Mouse (Mus musculus) forebrain, embryonic 10.5 days (tissue): ENCODE data around the gene Chsy1. TPM values are rescaled to one million over a fixed set of nuclear protein-coding genes. Genes with fewer than 3 reads are reported as not detected.
A peak's percentile ranks its signal among the peaks of the same experiment; 100 is the strongest.

Experiments used
- DNase-seq: peaks from one replicate; pipeline ENCODE4 v3.0.0-alpha.2; 2017; ENCODE audit warnings: low spot score; ENCODE audit errors: extremely low spot score
- H3K27ac ChIP-seq: fragments of 300-500 bp; sonication (generic); 2 replicates; pipeline ENCODE4 v1.5.1; 2016; ENCODE audit warnings: mild to moderate bottlenecking
- H3K27me3 ChIP-seq: fragments of 300-500 bp; sonication (generic); 2 replicates; pipeline ENCODE4 v1.6.1; 2016; ENCODE audit warnings: mild to moderate bottlenecking; ENCODE audit not compliant: poor library complexity, severe bottlenecking
- H3K36me3 ChIP-seq: fragments of 300-500 bp; sonication (generic); replicated peaks from 2 replicates; pipeline ENCODE4 v1.6.1; 2016; ENCODE audit warnings: mild to moderate bottlenecking, moderate library complexity
- H3K4me1 ChIP-seq: fragments of 300-500 bp; sonication (generic); 2 replicates; pipeline ENCODE4 v1.6.1; 2016
- H3K4me3 ChIP-seq: fragments of 300-500 bp; sonication (generic); 2 replicates; pipeline ENCODE4 v1.5.1; 2016; ENCODE audit warnings: mild to moderate bottlenecking, moderate library complexity
- H3K9me3 ChIP-seq: fragments of 300-500 bp; sonication (generic); 2 replicates; pipeline ENCODE4 v1.6.1; 2016; ENCODE audit warnings: mild to moderate bottlenecking, moderate library complexity
- WGBS: fragments of 180-500 bp; shearing (Covaris S2); methylation state at CpG from one replicate; pipeline ENCODE4 v1.1.7; 2016; 5-methylcytosine and 5-hydroxymethylcytosine counted together
- polyA plus RNA-seq: library from polyadenylated mRNA; unstranded; fragments of >200 nt; fragmentation: Nextera tagmentation; extraction: Ambion mirVana; gene quantifications from 2 replicates; pipeline ENCODE4 v1.2.1, GENCODE M21; 2016

Gene Chsy1
- polyA plus RNA-seq, result 13.1 and 13.5 TPM in 2 replicates

- Histone ChIP-seq H3K27ac (peak within 1 kb of the TSS; percentile 97), H3K4me1 (peaks cover 41% of the 10 kb centered on the region), H3K27me3 (peaks cover 21% of the 10 kb centered on the region), H3K4me3 (peak within 1 kb of the TSS; percentile 96), H3K9me3 (no peaks in the 10 kb centered on the region), H3K36me3 (peaks cover 4% of the 10 kb centered on the region)
- 2% methylated on average over 122 of the region's 123 CpGs for WGBS
- peak; percentile 90 for DNase-seq
Observed at GRCm38 (mm10) chr7:66108961-66109854, at the start of gene Chsy1. TSS of gene Chsy1 (plus strand) at chr7:66109515.

GRCm38 (mm10) chr7:66060066-66060956 is 49.0 kb upstream of the Chsy1 start:
- Histone ChIP-seq H3K9me3 (no peaks in the 10 kb centered on the region), H3K36me3 (peaks cover 31% of the 10 kb centered on the region), H3K27ac (peak overlapping the region; percentile 93), H3K4me1 (peaks cover 22% of the 10 kb centered on the region), H3K4me3 (peak overlapping the region; percentile 97), H3K27me3 (0 out of 2 replicates have a peak, but pooled peaks cover 8% of the 10 kb centered on the region)
- peak; percentile 89 for DNase-seq
- WGBS, result under 1% methylated on average over 64 of the region's 64 CpGs

- Histone ChIP-seq H3K36me3 (peaks cover 39% of the 10 kb centered on the region), H3K27ac (peak overlapping the region; percentile 93), H3K4me3 (peak overlapping the region; percentile 97), H3K4me1 (peaks cover 22% of the 10 kb centered on the region), H3K9me3 (no peaks in the 10 kb centered on the region), H3K27me3 (0 out of 2 replicates have a peak, but pooled peaks cover 8% of the 10 kb centered on the region)
- DNase-seq, result no peak
- 3% methylated on average over 14 of the region's 14 CpGs for WGBS
Observed at GRCm38 (mm10) chr7:66061057-66061456, 48.3 kb upstream of the Chsy1 start.

- H3K9me3 ChIP-seq, result no peaks in the 10 kb centered on the region
- H3K4me3 ChIP-seq, result no peak overlapping the region
- no peak overlapping the region for H3K27ac ChIP-seq
- WGBS, result 96% methylated on average over 2 of the region's 2 CpGs
- no peaks in the 10 kb centered on the region for H3K27me3 ChIP-seq
- DNase-seq, result no peak
- peaks cover 62% of the 10 kb centered on the region for H3K36me3 ChIP-seq
- H3K4me1 ChIP-seq, result peaks cover 29% of the 10 kb centered on the region
Observed at GRCm38 (mm10) chr7:66076411-66076810, 32.9 kb upstream of the Chsy1 start.

- no peaks in the 10 kb centered on the region for H3K27me3 ChIP-seq
- WGBS, result under 1% methylated on average over 65 of the region's 65 CpGs
- H3K9me3 ChIP-seq, result no peaks in the 10 kb centered on the region
- peaks cover 62% of the 10 kb centered on the region for H3K36me3 ChIP-seq
- peak within 1 kb of the TSS; percentile 87 for H3K4me3 ChIP-seq
- H3K4me1 ChIP-seq, result peaks cover 31% of the 10 kb centered on the region
- DNase-seq, result peak; percentile 97
- peak within 1 kb of the TSS; percentile 91 for H3K27ac ChIP-seq
Observed at GRCm38 (mm10) chr7:66079364-66080230, 29.7 kb upstream of the Chsy1 start, which contains the start of gene Selenos. TSS of gene Selenos (plus strand) at chr7:66079649.

GRCm38 (mm10) chr7:66080231-66080613 is 29.1 kb upstream of the Chsy1 start:
- peaks cover 31% of the 10 kb centered on the region for H3K4me1 ChIP-seq

GRCm38 (mm10) chr7:66083757-66084156 is 25.6 kb upstream of the Chsy1 start:
- 91% methylated on average over 6 of the region's 6 CpGs for WGBS

More at GRCm38 (mm10) chr7:66080231-66080613, 29.1 kb upstream of the Chsy1 start:
- WGBS, result 58% methylated on average over 5 of the region's 5 CpGs
- Histone ChIP-seq H3K4me3 (peak overlapping the region; percentile 87), H3K9me3 (no peaks in the 10 kb centered on the region), H3K27me3 (no peaks in the 10 kb centered on the region), H3K36me3 (peaks cover 62% of the 10 kb centered on the region), H3K27ac (peak overlapping the region; percentile 91)
- no peak for DNase-seq

GRCm38 (mm10) chr7:66084546-66084945 is 24.8 kb upstream of the Chsy1 start:
- Histone ChIP-seq H3K27ac (no peak overlapping the region), H3K9me3 (no peaks in the 10 kb centered on the region), H3K4me1 (peaks cover 18% of the 10 kb centered on the region), H3K36me3 (peaks cover 85% of the 10 kb centered on the region), H3K27me3 (no peaks in the 10 kb centered on the region), H3K4me3 (no peak overlapping the region)
- DNase-seq, result no peak
- WGBS, result 90% methylated on average over 7 of the region's 7 CpGs

More at GRCm38 (mm10) chr7:66083757-66084156, 25.6 kb upstream of the Chsy1 start:
- Histone ChIP-seq H3K36me3 (peaks cover 77% of the 10 kb centered on the region), H3K4me1 (peaks cover 23% of the 10 kb centered on the region), H3K27ac (no peak overlapping the region), H3K27me3 (no peaks in the 10 kb centered on the region), H3K9me3 (no peaks in the 10 kb centered on the region), H3K4me3 (no peak overlapping the region)
- no peak for DNase-seq

- Histone ChIP-seq H3K4me1 (no peaks in the 10 kb centered on the region), H3K4me3 (no peak overlapping the region), H3K27ac (no peak overlapping the region), H3K27me3 (no peaks in the 10 kb centered on the region), H3K9me3 (no peaks in the 10 kb centered on the region), H3K36me3 (peaks cover 99% of the 10 kb centered on the region)
- 93% methylated on average over 4 of the region's 4 CpGs for WGBS
- DNase-seq, result no peak
Observed at GRCm38 (mm10) chr7:66087652-66088051, 21.7 kb upstream of the Chsy1 start.

GRCm38 (mm10) chr7:66088077-66088476 is 21.2 kb upstream of the Chsy1 start:
- Histone ChIP-seq H3K4me3 (no peak overlapping the region), H3K36me3 (peaks cover 99% of the 10 kb centered on the region), H3K9me3 (no peaks in the 10 kb centered on the region), H3K27ac (no peak overlapping the region), H3K27me3 (no peaks in the 10 kb centered on the region), H3K4me1 (no peaks in the 10 kb centered on the region)
- DNase-seq, result no peak
- 88% methylated on average over 2 of the region's 2 CpGs for WGBS

- no peak for DNase-seq
- Histone ChIP-seq H3K36me3 (peaks cover 72% of the 10 kb centered on the region), H3K9me3 (no peaks in the 10 kb centered on the region), H3K4me3 (no peak overlapping the region), H3K27ac (no peak overlapping the region), H3K27me3 (no peaks in the 10 kb centered on the region), H3K4me1 (no peaks in the 10 kb centered on the region)
- 80% methylated on average over 11 of the region's 11 CpGs for WGBS
Observed at GRCm38 (mm10) chr7:66090676-66091190, 18.6 kb upstream of the Chsy1 start.
